Mouse (Mus musculus) MEL (cell line): ENCODE data around the gene Rsrc1. TPM values are rescaled to one million over a fixed set of nuclear protein-coding genes. Genes with fewer than 3 reads are reported as not detected.

ENCODE experiments used
- DNase-seq: peaks from one replicate; pipeline ENCODE4 v3.0.0; 2011; ENCODE audit warnings: low read depth, low spot score
- H3K27ac ChIP-seq: 2 replicates; pipeline ENCODE4 v1.5.1; 2012; ENCODE audit warnings: low read depth, mild to moderate bottlenecking, control low read depth, low read length, moderate library complexity; ENCODE audit not compliant: control insufficient read depth
- H3K27me3 ChIP-seq, 2 experiments: fragments of 150-350 bp in 1 of 2; sonication (generic) in 1 of 2; 2 replicates each; pipeline ENCODE4 v1.6.1; 2012; ENCODE audit warnings: low read length in 2 of 2, mild to moderate bottlenecking in 2 of 2, improper control_type of control experiment in 1 of 2, moderate library complexity in 1 of 2; ENCODE audit not compliant: insufficient read depth in 2 of 2, control insufficient read depth in 1 of 2
- H3K36me3 ChIP-seq, 2 experiments: 2 replicates each; pipeline ENCODE4 v1.6.1; 2012 to 2014; ENCODE audit warnings: low read length in 2 of 2, improper control_type of control experiment in 1 of 2, inconsistent platforms in 1 of 2, mild to moderate bottlenecking in 1 of 2; ENCODE audit not compliant: insufficient read depth in 2 of 2, control insufficient read depth in 1 of 2
- H3K4me1 ChIP-seq, 2 experiments: fragments of 150-350 bp in 1 of 2; sonication (generic) in 1 of 2; 2 replicates each; pipeline ENCODE4 v1.6.1; 2012; ENCODE audit warnings: low read length in 2 of 2, improper control_type of control experiment in 1 of 2, mild to moderate bottlenecking in 1 of 2; ENCODE audit not compliant: insufficient read depth in 2 of 2, control insufficient read depth in 1 of 2
- H3K4me3 ChIP-seq, 2 experiments: fragments of 150-350 bp in 1 of 2; sonication (generic) in 1 of 2; 2 replicates each; pipeline ENCODE4 v1.5.1; 2012; ENCODE audit warnings: low read depth in 2 of 2, low read length in 2 of 2, mild to moderate bottlenecking in 2 of 2, moderate library complexity in 2 of 2, control low read depth in 1 of 2, improper control_type of control experiment in 1 of 2; ENCODE audit not compliant: control insufficient read depth in 1 of 2, insufficient read depth in 1 of 2
- H3K79me2 ChIP-seq: 2 replicates; pipeline ENCODE4 v1.6.1; 2012; ENCODE audit warnings: mild to moderate bottlenecking, low read length, moderate library complexity; ENCODE audit not compliant: control insufficient read depth, poor library complexity, insufficient read depth
- H3K9ac ChIP-seq: 2 replicates; pipeline ENCODE4 v1.6.1; 2012; ENCODE audit warnings: low read depth, mild to moderate bottlenecking, control low read depth, low read length, moderate library complexity; ENCODE audit not compliant: control insufficient read depth, poor library complexity, severe bottlenecking
- H3K9me3 ChIP-seq: fragments of 150-350 bp; sonication (generic); replicated peaks from 2 replicates; pipeline ENCODE4 v1.6.1; 2012; ENCODE audit warnings: mild to moderate bottlenecking, low read length, improper control_type of control experiment, moderate library complexity; ENCODE audit not compliant: insufficient read depth
- CHD1 ChIP-seq: IDR thresholded peaks from 2 replicates; pipeline ENCODE4 v1.6.1; 2012; ENCODE audit warnings: low read depth, mild to moderate bottlenecking, inconsistent platforms, low read length, improper control_type of control experiment
- CHD2 ChIP-seq: IDR thresholded peaks from 2 replicates; pipeline ENCODE4 v1.6.1; 2011; ENCODE audit warnings: low read length, improper control_type of control experiment
- CTCF ChIP-seq, 3 experiments: IDR thresholded peaks in 2 of 3; conservative IDR thresholded peaks in 1 of 3; 2 replicates each; pipeline ENCODE4 v1.5.1; 2011 to 2012; ENCODE audit warnings: low read length in 3 of 3, low read depth in 2 of 3, mild to moderate bottlenecking in 2 of 3, improper control_type of control experiment in 1 of 3, inconsistent platforms in 1 of 3, mixed read lengths in 1 of 3, moderate library complexity in 1 of 3; ENCODE audit not compliant: control insufficient read depth in 1 of 3, insufficient read depth in 1 of 3, poor library complexity in 1 of 3, severe bottlenecking in 1 of 3
- ETS1 ChIP-seq: IDR thresholded peaks from 2 replicates; pipeline ENCODE4 v1.6.1; 2012; ENCODE audit warnings: low read depth, mild to moderate bottlenecking, inconsistent platforms, low read length, improper control_type of control experiment, moderate library complexity
- GATA1 ChIP-seq: IDR thresholded peaks from 2 replicates; pipeline ENCODE4 v1.6.1; 2011; ENCODE audit warnings: low read depth, low read length, improper control_type of control experiment
- HCFC1 ChIP-seq: IDR thresholded peaks from 2 replicates; pipeline ENCODE4 v1.6.1; 2012; ENCODE audit warnings: low read depth, mild to moderate bottlenecking, inconsistent platforms, low read length, improper control_type of control experiment, moderate library complexity
- KAT2A ChIP-seq: conservative IDR thresholded peaks from 2 replicates; pipeline ENCODE4 v1.6.1; 2012; ENCODE audit warnings: low read depth, low read length, improper control_type of control experiment, inconsistent platforms
- MAX ChIP-seq: IDR thresholded peaks from 2 replicates; pipeline ENCODE4 v1.6.1; 2011; ENCODE audit warnings: low read length, improper control_type of control experiment
- MEF2A ChIP-seq: IDR thresholded peaks from 2 replicates; pipeline ENCODE4 v1.6.1; 2014; ENCODE audit warnings: low read depth, mild to moderate bottlenecking, inconsistent platforms, low read length, improper control_type of control experiment; ENCODE audit not compliant: poor library complexity, insufficient replicate concordance, severe bottlenecking; ENCODE audit errors: extremely low read depth
- MXI1 ChIP-seq: IDR thresholded peaks from 2 replicates; pipeline ENCODE4 v1.6.1; 2011; ENCODE audit warnings: mild to moderate bottlenecking, low read depth, low read length, improper control_type of control experiment
- MYB ChIP-seq: IDR thresholded peaks from 2 replicates; pipeline ENCODE4 v1.6.1; 2011; ENCODE audit warnings: mild to moderate bottlenecking, low read depth, low read length, improper control_type of control experiment
- MYC ChIP-seq: IDR thresholded peaks from 2 replicates; pipeline ENCODE4 v1.6.1; 2011; ENCODE audit warnings: low read depth, mild to moderate bottlenecking, low read length, improper control_type of control experiment, moderate library complexity
- NELFE ChIP-seq: IDR thresholded peaks from 2 replicates; pipeline ENCODE4 v1.6.1; 2011; ENCODE audit warnings: low read depth, low read length, improper control_type of control experiment
- NRF1 ChIP-seq: IDR thresholded peaks from 2 replicates; pipeline ENCODE4 v1.6.1; 2014; ENCODE audit warnings: low read depth, mild to moderate bottlenecking, inconsistent platforms, low read length, improper control_type of control experiment, moderate library complexity; ENCODE audit not compliant: poor library complexity, insufficient read depth, severe bottlenecking
- POLR2AphosphoS5 ChIP-seq: IDR thresholded peaks from 2 replicates; pipeline ENCODE4 v1.6.1; 2012; ENCODE audit warnings: low read depth, borderline replicate concordance, mild to moderate bottlenecking, inconsistent platforms, low read length, moderate library complexity, mixed read lengths
- RAD21 ChIP-seq: IDR thresholded peaks from 2 replicates; pipeline ENCODE4 v1.6.1; 2011; ENCODE audit warnings: mild to moderate bottlenecking, low read depth, low read length, improper control_type of control experiment
- SIN3A ChIP-seq: IDR thresholded peaks from 2 replicates; pipeline ENCODE4 v1.6.1; 2012; ENCODE audit warnings: low read length, improper control_type of control experiment, inconsistent platforms
- SMC3 ChIP-seq: IDR thresholded peaks from 2 replicates; pipeline ENCODE4 v1.6.1; 2011; ENCODE audit warnings: low read depth, low read length, improper control_type of control experiment
- USF1 ChIP-seq: IDR thresholded peaks from 2 replicates; pipeline ENCODE4 v1.6.1; 2014; ENCODE audit warnings: low read depth, mild to moderate bottlenecking, inconsistent platforms, low read length, improper control_type of control experiment, moderate library complexity
- ZC3H11A ChIP-seq: IDR thresholded peaks from 2 replicates; pipeline ENCODE4 v1.6.1; 2012; ENCODE audit warnings: low read depth, mild to moderate bottlenecking, inconsistent platforms, low read length, improper control_type of control experiment
- ZMIZ1 ChIP-seq: IDR thresholded peaks from 2 replicates; pipeline ENCODE4 v1.6.1; 2012; ENCODE audit warnings: low read depth, mild to moderate bottlenecking, inconsistent platforms, low read length, improper control_type of control experiment, moderate library complexity
- polyA plus RNA-seq, 2 experiments: library from polyadenylated mRNA; stranded (reverse) in 1 of 2; unstranded in 1 of 2; fragments of >175 nt in 1 of 2; fragments of >200 nt in 1 of 2; gene quantifications; 2 replicates each; pipeline versions ENCODE4 v1.2.1 to v1.2.4; 2012; ENCODE audit warnings: low replicate concordance in 2 of 2, low read depth in 1 of 2; ENCODE audit not compliant: insufficient read length in 2 of 2, insufficient read depth in 1 of 2, missing spikeins in 1 of 2
- total RNA-seq: library from RNA; depleted of rRNA; stranded (reverse); fragments of 300-350 nt; gene quantifications from 2 replicates; pipeline ENCODE4 v1.2.3, GENCODE M21; 2012

Rsrc1 gene
- total and polyA plus RNA-seq, 3 experiments: 22.8 to 100 (median 42.7) TPM

DNA sequence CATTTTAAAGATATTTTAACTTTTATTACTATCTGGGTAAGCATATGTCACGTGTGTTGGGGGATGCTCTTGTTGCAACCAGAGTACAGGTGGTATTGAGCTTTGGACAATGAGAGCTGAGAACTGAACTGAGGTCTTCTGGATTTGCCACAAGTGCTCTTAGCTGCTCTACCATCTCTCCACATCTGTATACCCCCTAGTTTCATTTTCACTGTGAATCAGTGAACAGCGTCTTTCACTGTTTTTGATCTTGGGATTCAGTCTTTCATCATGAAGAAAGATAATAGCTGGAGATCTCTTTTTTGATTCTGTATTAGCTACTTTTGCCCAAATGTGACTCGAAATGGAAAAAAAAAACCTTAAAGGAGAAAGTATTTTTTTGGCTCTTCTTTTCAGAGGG, 127.2 kb downstream of the Rsrc1 start (continued):
- no peak for TF ChIP-seq HCFC1
- no peak for TF ChIP-seq GATA1
- TF ChIP-seq, all 39 proteins: peak for 0

GRCm38 (mm10) chr3:67116317-67116716, 135.1 kb downstream of the Rsrc1 start:
- Histone ChIP-seq H3K9ac (no peak overlapping the region), H3K4me1 (no peaks in the 10 kb centered on the region), H3K9me3 (no peaks in the 10 kb centered on the region), H3K27me3 (no peaks in the 10 kb centered on the region), H3K27ac (no peak overlapping the region), H3K79me2 (no peaks in the 10 kb centered on the region), H3K36me3 (no peaks in the 10 kb centered on the region)
- DNase-seq: no peak
- TF ChIP-seq NELFE: no peak
- no peak for TF ChIP-seq KAT2A
- no peak for TF ChIP-seq MYB
- no peak for TF ChIP-seq USF1
- no peak for TF ChIP-seq ZMIZ1
- no peak for TF ChIP-seq ZC3H11A
- no peak for TF ChIP-seq CTCF (IDR thresholded peaks at IDR 0.05 in 2 of 3, conservative IDR thresholded peaks at IDR 0.05 in 1 of 3; ENCODE audit: control insufficient read depth in 1 of 3, insufficient read depth in 1 of 3, low read depth in 2 of 3, low read length in 3 of 3, poor library complexity in 1 of 3, severe bottlenecking in 1 of 3)
- TF ChIP-seq CHD1: no peak
- TF ChIP-seq MAX: no peak
- TF ChIP-seq MYC: no peak
- TF ChIP-seq MXI1: no peak
- no peak for TF ChIP-seq NRF1
- TF ChIP-seq CHD2: no peak
- TF ChIP-seq, all 39 proteins: peak for 0
- no peak overlapping the region for H3K4me3 ChIP-seq

- Histone ChIP-seq H3K27ac (no peak overlapping the region), H3K27me3 (no peaks in the 10 kb centered on the region), H3K9me3 (no peaks in the 10 kb centered on the region), H3K4me1 (no peaks in the 10 kb centered on the region), H3K9ac (no peak overlapping the region), H3K36me3 (no peaks in the 10 kb centered on the region), H3K79me2 (no peaks in the 10 kb centered on the region), H3K4me3 (no peak overlapping the region)
- peak; percentile 20 for DNase-seq
- no peak for TF ChIP-seq ETS1
- no peak for TF ChIP-seq POLR2AphosphoS5
- peak in 2 of 3 experiments; percentile 33 to 42; a peak in 4 of 6 replicates for TF ChIP-seq CTCF (IDR thresholded peaks at IDR 0.05 in 2 of 3, conservative IDR thresholded peaks at IDR 0.05 in 1 of 3; ENCODE audit: control insufficient read depth in 1 of 3, insufficient read depth in 1 of 3, low read depth in 2 of 3, low read length in 3 of 3, poor library complexity in 1 of 3, severe bottlenecking in 1 of 3)
- TF ChIP-seq SMC3: peak; percentile 17; the same call in 1 of the 2 replicates
- peak; percentile 28 for TF ChIP-seq RAD21
- TF ChIP-seq SIN3A: no peak
- TF ChIP-seq MEF2A: no peak
Observed at GRCm38 (mm10) chr3:67132521-67132920, 151.3 kb downstream of the Rsrc1 start.
